Mouse (Mus musculus) embryonic stem cell, embryonic (primary cell): ENCODE results near the gene Angpt4.

Experiments
- CTCF ChIA-PET, 4 experiments: fragments of 300-600 bp in 2 of 4; fragments of 350-600 bp in 2 of 4; sonication (Branson Sonifier 250); formaldehyde crosslinking; loops; one replicate each; lab custom pipeline; 2022; ENCODE audit warnings: inconsistent platforms in 2 of 4; lab: Charles Lee
- POLR2A ChIA-PET, 4 experiments: fragments of 300-600 bp in 2 of 4; fragments of 350-600 bp in 2 of 4; sonication (Branson Sonifier 250); formaldehyde crosslinking; loops; one replicate each; lab custom pipeline; 2022; ENCODE audit warnings: antibody characterized with exemption in 4 of 4, inconsistent platforms in 1 of 4; lab: Charles Lee

Angpt4 gene

GRCm38 (mm10) chr2:151903933-151904332 lies 7.1 kb upstream of the Angpt4 start:
- ChIA-PET POLR2A (interaction anchor here in 1 of 4 experiments (0.6 to 1.1 kb wide), 2 partner anchors 11 to 29 kb away, joined by 3 read pairs; no protein-coding TSS in a partner anchor), CTCF (interaction anchor here in 1 of 4 experiments (1.1 to 1.2 kb wide), 2 partner anchors 26 to 29 kb away, joined by 3 read pairs; no protein-coding TSS in a partner anchor)

- ChIA-PET CTCF (interaction anchor here in 3 of 4 experiments (0.6 to 1.2 kb wide), 3 partner anchors 26 to 1539 kb away, joined by 3 to 4 read pairs (median 3); no protein-coding TSS in a partner anchor), POLR2A (interaction anchor here in 1 of 4 experiments (0.6 to 1.1 kb wide), 2 partner anchors 10 to 30 kb away, joined by 3 read pairs; no protein-coding TSS in a partner anchor)
Measured at GRCm38 (mm10) chr2:151904636-151905035, 6.4 kb upstream of the Angpt4 start.

GRCm38 (mm10) chr2:151907020-151907419 lies 4.0 kb upstream of the Angpt4 start:
- POLR2A ChIA-PET, result interaction anchor here in 1 of 4 experiments (0.5 kb wide), 1 partner anchor 8 kb away, joined by 4 read pairs; no protein-coding TSS in a partner anchor
- CTCF ChIA-PET, result interaction anchor here in 1 of 4 experiments (1.3 kb wide), 1 partner anchor 23 kb away, joined by 6 read pairs; no protein-coding TSS in a partner anchor

DNA sequence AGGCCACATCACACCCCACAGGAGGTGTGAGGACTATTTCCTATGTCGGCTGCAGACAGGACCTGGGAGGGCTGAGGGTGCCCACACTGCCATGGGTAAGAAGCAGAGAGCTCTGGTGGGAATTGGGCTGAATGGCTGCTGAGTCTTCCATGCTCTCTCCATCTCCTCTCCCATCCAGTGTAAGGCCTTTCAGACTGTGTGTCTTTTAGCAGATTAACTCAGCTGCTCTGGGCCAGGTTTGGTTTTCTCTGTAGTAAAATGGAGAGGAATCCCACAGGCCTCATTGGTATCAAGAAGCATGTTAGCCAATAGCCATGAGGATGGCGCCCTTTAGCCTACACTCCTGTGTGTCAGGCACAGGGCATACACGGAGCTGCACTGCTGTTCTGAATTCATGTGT lies 1.6 kb upstream of the Angpt4 start:
- POLR2A ChIA-PET, result no interaction called here
- CTCF ChIA-PET, result interaction anchor here in 3 of 4 experiments (0.6 to 1.0 kb wide), 3 partner anchors 21 to 35 kb away, joined by 3 read pairs; no protein-coding TSS in a partner anchor

DNA sequence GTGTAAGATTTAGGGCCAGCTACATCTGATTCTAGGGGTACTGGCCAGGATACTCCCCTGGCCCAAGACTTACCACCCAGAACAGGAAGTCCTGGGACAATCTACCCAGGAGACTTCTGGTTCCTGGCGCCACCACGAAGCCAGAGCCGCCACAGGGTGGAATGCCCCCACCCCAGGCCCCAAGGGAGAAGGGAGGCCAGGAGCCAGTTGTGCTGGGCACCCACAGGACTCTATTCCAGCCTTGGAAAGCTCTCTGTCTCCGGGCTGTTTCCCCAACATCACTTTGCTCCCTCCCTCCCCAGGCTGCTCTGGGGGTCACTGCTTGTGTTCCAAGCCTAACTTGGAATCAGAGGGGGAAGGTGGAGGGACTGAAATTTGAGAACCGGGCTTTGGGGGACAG lies 512 bp upstream of the Angpt4 start:
- ChIA-PET POLR2A (interaction anchor here in 1 of 4 experiments (0.6 kb wide), 1 partner anchor 105 kb away, joined by 12 read pairs; no protein-coding TSS in a partner anchor), CTCF (interaction anchor here in 3 of 4 experiments (0.7 to 3.3 kb wide), 4 partner anchors 20 to 139 kb away, joined by 3 to 10 read pairs (median 4); no protein-coding TSS in a partner anchor)

- CTCF ChIA-PET, result interaction anchor here in 2 of 4 experiments (0.8 to 3.3 kb wide), 3 partner anchors 19 to 32 kb away, joined by 3 to 10 read pairs (median 6); no protein-coding TSS in a partner anchor
Measured at GRCm38 (mm10) chr2:151911751-151912150, 741 bp downstream of the Angpt4 start.

DNA sequence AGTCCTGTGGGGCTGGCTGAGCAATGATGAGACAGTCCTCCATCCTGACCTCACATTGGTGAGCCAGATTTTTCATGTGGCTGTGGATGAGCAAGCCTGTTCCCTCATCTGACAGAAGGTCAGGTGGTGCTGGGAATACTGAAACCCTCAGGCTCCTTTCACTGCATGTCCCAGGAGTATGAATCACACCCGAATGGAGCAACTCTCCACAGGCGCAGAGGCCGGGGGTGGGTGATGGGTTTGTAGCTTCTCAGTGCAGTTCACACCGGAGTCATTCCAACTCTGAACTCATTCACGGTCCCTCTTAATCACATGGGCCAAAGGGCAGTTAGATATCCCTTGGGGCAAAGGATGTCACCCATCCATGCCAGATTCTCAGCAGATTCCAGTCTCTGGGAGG lies 3.1 kb downstream of the Angpt4 start:
- CTCF ChIA-PET, result interaction anchor here in 2 of 4 experiments (0.9 to 1.6 kb wide), 2 partner anchors 16 to 430 kb away, joined by 4 to 8 read pairs; partner anchors contain the start of gene Trib3 (in 1 of the 2)

More at GRCm38 (mm10) chr2:151911751-151912150, 741 bp downstream of the Angpt4 start:
- POLR2A ChIA-PET, result no interaction called here

GRCm38 (mm10) chr2:151915111-151915510 lies 4.1 kb downstream of the Angpt4 start:
- POLR2A ChIA-PET, result interaction anchor here (0.6 to 1.5 kb wide), 5 partner anchors 8 to 135 kb away, joined by 3 to 4 read pairs (median 3); no protein-coding TSS in a partner anchor
- CTCF ChIA-PET, result interaction anchor here in 3 of 4 experiments (0.6 to 2.3 kb wide), 5 partner anchors 10 to 523 kb away, joined by 3 to 8 read pairs (median 4); no protein-coding TSS in a partner anchor

More for the DNA sequence above, 3.1 kb downstream of the Angpt4 start:
- POLR2A ChIA-PET, result interaction anchor here in 1 of 4 experiments (1.5 kb wide), 1 partner anchor 35 kb away, joined by 3 read pairs; no protein-coding TSS in a partner anchor

GRCm38 (mm10) chr2:151916061-151916831 lies 5.2 kb downstream of the Angpt4 start:
- ChIA-PET CTCF (interaction anchor here (0.9 to 2.3 kb wide), 3 partner anchors 14 kb away, joined by 3 to 8 read pairs (median 6); no protein-coding TSS in a partner anchor), POLR2A (interaction anchor here in 1 of 4 experiments (1.2 kb wide), 1 partner anchor 8 kb away, joined by 3 read pairs; no protein-coding TSS in a partner anchor)

DNA sequence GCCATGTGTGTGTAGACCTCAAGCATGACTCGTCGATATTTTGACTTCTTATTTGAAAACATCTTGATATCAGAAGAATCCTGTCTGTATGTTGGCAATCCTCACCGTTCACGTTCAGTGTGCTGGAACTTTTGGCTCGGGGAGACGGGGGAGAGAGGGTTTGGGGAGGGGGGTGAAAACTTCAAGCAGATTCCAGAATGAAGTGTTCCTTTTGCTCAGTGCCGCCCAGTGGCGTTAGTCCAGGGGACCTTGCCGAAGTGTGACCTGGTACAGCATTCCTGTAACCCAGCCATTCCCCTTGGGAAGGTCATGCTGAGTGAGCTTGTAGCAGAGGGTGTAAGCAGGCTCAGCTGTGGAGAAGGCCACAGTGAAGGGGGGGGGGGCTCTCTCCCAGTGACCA lies 8.1 kb downstream of the Angpt4 start:
- ChIA-PET POLR2A (interaction anchor here in 1 of 4 experiments (0.6 kb wide), 1 partner anchor 430 kb away, joined by 8 read pairs; no protein-coding TSS in a partner anchor), CTCF (interaction anchor here in 2 of 4 experiments (1.8 to 2.0 kb wide), 2 partner anchors 11 kb away, joined by 6 to 7 read pairs; no protein-coding TSS in a partner anchor)

DNA sequence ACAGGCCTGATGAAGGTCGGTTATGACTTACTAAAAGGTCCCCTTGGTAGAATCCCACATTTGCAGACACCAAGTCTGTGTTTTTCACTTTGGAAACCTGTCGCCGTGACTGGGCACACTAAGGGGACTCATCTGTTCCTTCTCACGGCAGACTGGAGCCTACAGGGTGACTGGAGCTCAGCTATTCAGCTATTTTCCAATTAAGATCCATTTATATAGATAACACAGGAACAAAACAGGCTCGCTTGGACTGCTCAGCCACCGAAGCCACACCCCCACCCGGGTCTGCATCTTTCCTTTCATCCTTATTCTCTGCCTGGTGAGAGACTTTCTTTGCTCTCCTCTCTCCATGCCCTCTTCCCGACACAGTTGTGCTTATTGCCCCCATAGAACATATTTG lies 10.1 kb downstream of the Angpt4 start:
- CTCF ChIA-PET, result no interaction called here
- POLR2A ChIA-PET, result no interaction called here

GRCm38 (mm10) chr2:151921596-151921995 lies 10.6 kb downstream of the Angpt4 start:
- CTCF ChIA-PET, result interaction anchor here in 2 of 4 experiments (1.4 to 1.6 kb wide), 1 partner anchor 9 kb away, joined by 5 read pairs; no protein-coding TSS in a partner anchor
- POLR2A ChIA-PET, result interaction anchor here in 1 of 4 experiments (0.6 kb wide), 1 partner anchor 785 kb away, joined by 3 read pairs; no protein-coding TSS in a partner anchor

- POLR2A ChIA-PET, result interaction anchor here in 1 of 4 experiments (1.2 kb wide), 1 partner anchor 8 kb away, joined by 3 read pairs; no protein-coding TSS in a partner anchor
Measured at GRCm38 (mm10) chr2:151924276-151924675, 13.3 kb downstream of the Angpt4 start.

DNA sequence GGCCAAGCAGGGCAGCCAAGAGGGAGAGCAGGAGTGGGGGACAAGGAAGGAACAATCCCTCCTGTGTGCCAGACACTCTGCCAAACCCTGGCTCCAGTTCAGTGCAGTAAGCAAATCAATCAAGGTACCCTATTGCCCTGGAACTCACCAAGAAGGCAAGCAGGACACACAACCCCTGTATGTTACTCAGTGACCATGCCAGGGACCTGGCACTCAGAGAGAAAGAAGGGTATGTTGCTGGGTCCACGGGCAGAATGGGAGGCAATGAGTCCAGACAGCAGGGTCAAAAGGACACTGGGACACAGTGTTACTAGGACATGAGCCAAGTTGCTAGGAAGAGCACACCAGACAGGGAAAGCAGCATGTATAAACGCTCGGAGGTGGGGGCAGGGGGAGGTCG lies 14.7 kb downstream of the Angpt4 start:
- ChIA-PET CTCF (interaction anchor here in 1 of 4 experiments (1.2 kb wide), 1 partner anchor 11 kb away, joined by 3 read pairs; no protein-coding TSS in a partner anchor), POLR2A (no interaction called here)

More at GRCm38 (mm10) chr2:151924276-151924675, 13.3 kb downstream of the Angpt4 start:
- CTCF ChIA-PET, result interaction anchor here in 1 of 4 experiments (1.1 kb wide), 1 partner anchor 30 kb away, joined by 3 read pairs; no protein-coding TSS in a partner anchor

GRCm38 (mm10) chr2:151927103-151927502 lies 16.1 kb downstream of the Angpt4 start:
- ChIA-PET POLR2A (no interaction called here), CTCF (interaction anchor here in 1 of 4 experiments (1.0 kb wide), 1 partner anchor 20 kb away, joined by 3 read pairs; no protein-coding TSS in a partner anchor)

- POLR2A ChIA-PET, result interaction anchor here in 3 of 4 experiments (0.6 to 1.4 kb wide), 4 partner anchors 35 to 414 kb away, joined by 3 read pairs; partner anchors contain the start of gene Trib3 (in 1 of the 3)
- CTCF ChIA-PET, result interaction anchor here (0.5 to 2.5 kb wide), 102 partner anchors 8 to 687 kb away, joined by 3 to 17 read pairs (median 4); partner anchors contain the start of genes Angpt4 (in 2 of the 4), Fam110a (in 2 of the 4), Rbck1 (in 1 of the 4) and Slc52a3 (in 1 of the 4)
Measured at GRCm38 (mm10) chr2:151930389-151931074, 19.5 kb downstream of the Angpt4 start.

GRCm38 (mm10) chr2:151937893-151938292 lies 26.9 kb downstream of the Angpt4 start:
- CTCF ChIA-PET, result interaction anchor here (0.5 to 1.4 kb wide), 9 partner anchors 7 to 426 kb away, joined by 3 to 9 read pairs (median 3); no protein-coding TSS in a partner anchor
- POLR2A ChIA-PET, result interaction anchor here in 3 of 4 experiments (0.5 to 1.2 kb wide), 5 partner anchors 23 to 877 kb away, joined by 3 to 4 read pairs (median 3); no protein-coding TSS in a partner anchor
